Mouse (Mus musculus): ENCODE results near the gene AL607142.1.

DNA sequence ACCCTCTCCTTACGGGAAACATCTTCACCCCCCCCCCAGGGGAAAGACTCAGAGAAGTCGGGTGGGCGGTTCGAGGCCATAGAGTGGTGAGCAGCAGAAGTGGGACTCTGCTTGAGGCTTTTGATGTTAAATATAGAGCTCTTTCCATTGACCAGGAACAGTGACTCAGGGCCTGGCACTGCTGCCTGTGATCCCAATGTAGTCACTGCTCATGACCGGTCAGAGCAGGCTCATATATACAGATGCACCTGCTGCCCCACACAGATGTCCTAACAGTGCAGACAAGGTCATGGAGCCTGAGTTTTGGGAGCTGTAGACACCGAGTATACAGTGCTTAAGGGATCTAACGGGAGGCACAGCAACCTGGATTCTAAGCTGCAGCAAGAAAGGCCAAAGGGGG lies 18.9 kb upstream of the AL607142.1 start:
- TF ChIP-seq CTCF (IDR thresholded peaks at IDR 0.05; ENCODE audit: insufficient read depth, low read depth, low read length) (no peak), POLR2A (IDR thresholded peaks at IDR 0.05; ENCODE audit: insufficient read depth, low read depth, low read length) (no peak)
